Mouse (Mus musculus) stomach, embryonic 15.5 days (tissue): ENCODE measurements around the gene Erc2. TPM values are rescaled to one million over a fixed set of nuclear protein-coding genes. Genes with fewer than 3 reads are reported as not detected.

ENCODE experiments used
- ATAC-seq: fragments of 200-750 bp; cut with Nextera tagmentation; 2 replicates; pipeline ENCODE4 v1.8.0; 2017; ENCODE audit warnings: low read depth, moderate number of reproducible peaks, moderate TSS enrichment; ENCODE audit not compliant: insufficient read depth, low FRiP score
- H3K27ac ChIP-seq: fragments of 300-500 bp; sonication (generic); 2 replicates; pipeline ENCODE4 v1.5.1; 2015; ENCODE audit warnings: mild to moderate bottlenecking, inconsistent platforms
- H3K27me3 ChIP-seq: fragments of 300-500 bp; sonication (generic); replicated peaks from 2 replicates; pipeline ENCODE4 v1.6.1; 2015; ENCODE audit warnings: inconsistent platforms
- H3K36me3 ChIP-seq: fragments of 300-500 bp; sonication (generic); 2 replicates; pipeline ENCODE4 v1.6.1; 2015; ENCODE audit warnings: inconsistent platforms
- H3K4me1 ChIP-seq: fragments of 300-500 bp; sonication (generic); 2 replicates; pipeline ENCODE4 v1.6.1; 2015; ENCODE audit warnings: inconsistent platforms
- H3K4me2 ChIP-seq: fragments of 300-500 bp; sonication (generic); 2 replicates; pipeline ENCODE4 v1.6.1; 2015; ENCODE audit warnings: mild to moderate bottlenecking, inconsistent platforms
- H3K4me3 ChIP-seq: fragments of 300-500 bp; sonication (generic); replicated peaks from 2 replicates; pipeline ENCODE4 v1.5.1; 2015; ENCODE audit warnings: inconsistent platforms
- H3K9ac ChIP-seq: fragments of 300-500 bp; sonication (generic); 2 replicates; pipeline ENCODE4 v1.6.1; 2015; ENCODE audit warnings: inconsistent platforms
- H3K9me3 ChIP-seq: fragments of 300-500 bp; sonication (generic); 2 replicates; pipeline ENCODE4 v1.6.1; 2016; ENCODE audit warnings: inconsistent platforms
- WGBS: fragments of 180-500 bp; shearing (Covaris S2); methylation state at CpG from one replicate; pipeline ENCODE4 v1.1.7; 2015; 5-methylcytosine and 5-hydroxymethylcytosine counted together
- polyA plus RNA-seq: library from polyadenylated mRNA; unstranded; fragments of >200 nt; fragmentation: Nextera tagmentation; extraction: Ambion mirVana; gene quantifications from 2 replicates; pipeline ENCODE4 v1.2.1, GENCODE M21; 2015

The Erc2 gene
- polyA plus RNA-seq, 1 experiment from 2014 or later = 4.8 TPM

DNA sequence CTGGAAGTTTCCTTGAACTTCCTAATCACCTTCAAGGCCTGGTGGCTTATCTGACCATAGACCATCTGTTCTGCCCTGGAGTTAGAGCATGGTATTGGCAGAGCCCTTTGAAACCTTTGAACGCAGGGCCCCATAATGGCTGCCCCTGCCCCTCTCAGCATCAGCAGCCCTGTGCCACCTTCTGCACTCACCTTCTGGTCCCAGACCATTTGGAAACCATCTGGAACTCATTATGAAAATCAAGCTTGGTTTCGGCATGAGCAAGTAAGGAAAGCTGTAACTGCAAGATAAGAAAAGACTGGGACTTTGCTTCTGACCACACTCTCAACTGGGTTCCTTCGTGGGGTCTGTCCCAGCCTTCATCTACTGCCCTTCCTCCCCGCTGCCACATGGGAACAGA lies 796.3 kb downstream of the Erc2 start:
- 79% methylated on average over 4 of the region's 4 CpGs for WGBS
- no peak for ATAC-seq
- no peaks in the 10 kb centered on the region for H3K36me3 ChIP-seq

DNA sequence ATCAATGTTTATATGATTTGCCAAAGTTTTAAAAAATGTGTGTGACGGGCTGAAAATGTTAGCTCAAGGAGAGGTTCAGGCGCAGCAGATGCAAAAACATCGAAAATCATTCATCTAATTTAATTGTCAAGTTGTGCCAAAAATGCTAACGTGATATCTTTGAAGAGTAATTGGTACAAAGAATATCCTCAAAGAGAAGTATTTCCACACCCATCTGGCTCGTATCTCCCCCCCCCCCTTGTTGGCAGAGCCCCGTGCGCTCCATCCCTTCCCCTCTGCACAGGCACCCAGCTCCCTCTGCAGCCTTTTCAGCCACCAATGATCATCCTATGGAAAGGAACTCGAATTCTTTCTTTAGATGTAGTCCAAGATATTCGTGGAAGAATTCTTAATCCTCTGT lies 797.0 kb downstream of the Erc2 start:
- H3K9me3 ChIP-seq = no peaks in the 10 kb centered on the region
- H3K36me3 ChIP-seq = no peaks in the 10 kb centered on the region
- ATAC-seq = no peak
- no peak overlapping the region for H3K27ac ChIP-seq
- no peak overlapping the region for H3K9ac ChIP-seq
- no peaks in the 10 kb centered on the region for H3K27me3 ChIP-seq
- no peak overlapping the region for H3K4me2 ChIP-seq
- 56% methylated on average over 9 of the region's 9 CpGs for WGBS
- H3K4me1 ChIP-seq = peaks cover 4% of the 10 kb centered on the region
- no peak overlapping the region for H3K4me3 ChIP-seq

More for the DNA sequence above, 796.3 kb downstream of the Erc2 start:
- H3K27me3 ChIP-seq = no peaks in the 10 kb centered on the region
- no peaks in the 10 kb centered on the region for H3K9me3 ChIP-seq
- no peak overlapping the region for H3K4me3 ChIP-seq
- no peak overlapping the region for H3K4me2 ChIP-seq
- H3K9ac ChIP-seq = no peak overlapping the region
- H3K4me1 ChIP-seq = peaks cover 4% of the 10 kb centered on the region
- no peak overlapping the region for H3K27ac ChIP-seq

DNA sequence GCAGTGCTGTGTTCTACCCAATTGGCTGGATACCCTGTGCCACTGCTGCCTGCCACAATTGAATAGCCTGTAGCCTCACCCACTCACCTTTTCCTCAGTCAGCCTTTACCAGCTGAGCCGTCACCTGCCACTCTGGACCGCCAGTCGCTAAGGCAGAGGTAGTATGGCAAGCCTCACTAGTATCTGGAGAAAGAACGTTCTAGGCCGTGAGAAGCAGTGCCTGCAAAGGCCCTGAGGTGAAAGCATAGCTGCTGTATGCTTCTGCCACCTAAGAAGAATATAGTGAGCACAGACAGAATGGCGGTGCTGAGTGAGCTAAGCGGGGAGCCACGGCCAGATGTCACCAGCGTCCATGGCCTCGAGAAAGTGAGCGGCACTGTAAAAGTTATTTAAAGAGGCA lies 798.4 kb downstream of the Erc2 start:
- no peak for ATAC-seq
- H3K27ac ChIP-seq = no peak overlapping the region
- WGBS = 82% methylated on average over 11 of the region's 11 CpGs

DNA sequence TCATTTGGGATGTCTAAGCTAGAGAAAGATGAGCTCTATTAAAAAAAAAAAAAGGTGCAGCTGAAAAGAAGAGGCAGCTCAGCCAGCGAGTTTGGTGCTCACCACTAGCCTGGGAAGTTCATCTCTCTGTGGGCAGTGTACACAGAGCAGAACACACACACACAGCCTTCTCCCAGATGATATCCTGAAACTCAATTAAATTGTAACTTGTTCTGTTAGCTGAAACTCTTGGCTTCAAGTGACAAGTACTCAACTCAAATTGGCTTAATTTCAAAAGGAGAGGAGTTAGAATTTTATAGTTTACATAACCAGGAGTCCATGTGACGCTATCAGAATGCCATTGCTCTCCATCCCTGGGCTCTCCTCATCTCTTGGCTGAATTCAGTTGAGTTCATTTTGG lies 804.4 kb downstream of the Erc2 start:
- WGBS = 43% methylated on average over 2 of the region's 2 CpGs
- Histone ChIP-seq H3K36me3 (no peaks in the 10 kb centered on the region), H3K9me3 (no peaks in the 10 kb centered on the region), H3K27ac (no peak overlapping the region), H3K4me1 (no peaks in the 10 kb centered on the region), H3K27me3 (no peaks in the 10 kb centered on the region), H3K9ac (no peak overlapping the region), H3K4me2 (no peak overlapping the region), H3K4me3 (no peak overlapping the region)
- no peak for ATAC-seq

More for the DNA sequence above, 798.4 kb downstream of the Erc2 start:
- H3K36me3 ChIP-seq = no peaks in the 10 kb centered on the region
- H3K9ac ChIP-seq = no peak overlapping the region
- peaks cover 4% of the 10 kb centered on the region for H3K4me1 ChIP-seq
- no peaks in the 10 kb centered on the region for H3K9me3 ChIP-seq
- H3K27me3 ChIP-seq = no peaks in the 10 kb centered on the region
- H3K4me2 ChIP-seq = no peak overlapping the region
- no peak overlapping the region for H3K4me3 ChIP-seq

DNA sequence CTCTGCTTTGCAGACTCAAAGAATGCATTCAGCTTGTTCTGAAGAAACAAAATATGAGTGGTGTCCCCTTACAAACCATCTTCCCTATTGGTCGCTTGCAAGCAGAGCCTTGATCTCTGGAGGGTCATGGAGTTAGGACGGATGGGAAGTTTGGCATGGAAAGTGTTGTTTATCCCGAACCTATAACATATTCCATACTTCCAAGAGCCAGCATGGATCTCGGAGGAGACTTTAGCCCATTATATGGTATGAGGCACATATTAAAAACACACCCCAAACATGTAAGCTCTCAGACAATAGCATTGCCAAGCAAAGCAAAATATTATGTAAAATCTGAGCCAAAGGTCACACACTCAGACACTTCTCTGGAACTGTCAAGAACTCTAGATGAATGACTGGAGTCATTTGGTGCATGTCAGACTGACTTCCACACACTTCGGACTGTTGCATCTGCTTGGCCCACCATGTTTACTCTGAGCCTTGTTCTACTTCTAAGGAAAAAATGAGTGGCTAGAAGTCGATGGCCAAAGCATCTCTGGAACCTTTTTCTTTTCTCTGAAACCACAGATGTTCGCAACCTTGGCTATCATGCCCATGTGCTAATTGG lies 809.6 kb downstream of the Erc2 start:
- H3K9me3 ChIP-seq = no peaks in the 10 kb centered on the region
- no peak overlapping the region for H3K4me3 ChIP-seq
- no peak overlapping the region for H3K27ac ChIP-seq
- no peaks in the 10 kb centered on the region for H3K4me1 ChIP-seq
- WGBS = 64% methylated on average over 7 of the region's 7 CpGs
- no peaks in the 10 kb centered on the region for H3K36me3 ChIP-seq
- no peak overlapping the region for H3K4me2 ChIP-seq
- no peaks in the 10 kb centered on the region for H3K27me3 ChIP-seq
- H3K9ac ChIP-seq = no peak overlapping the region
- ATAC-seq = no peak

- Histone ChIP-seq H3K36me3 (no peaks in the 10 kb centered on the region), H3K27me3 (no peaks in the 10 kb centered on the region), H3K27ac (no peak overlapping the region), H3K4me3 (no peak overlapping the region), H3K4me2 (no peak overlapping the region), H3K9me3 (no peaks in the 10 kb centered on the region), H3K4me1 (no peaks in the 10 kb centered on the region), H3K9ac (no peak overlapping the region)
- no peak for ATAC-seq
- 58% methylated on average over 7 of the region's 7 CpGs for WGBS
These were observed 812.8 kb downstream of the Erc2 start for GRCm38 (mm10) chr14:28434996-28435395.

DNA sequence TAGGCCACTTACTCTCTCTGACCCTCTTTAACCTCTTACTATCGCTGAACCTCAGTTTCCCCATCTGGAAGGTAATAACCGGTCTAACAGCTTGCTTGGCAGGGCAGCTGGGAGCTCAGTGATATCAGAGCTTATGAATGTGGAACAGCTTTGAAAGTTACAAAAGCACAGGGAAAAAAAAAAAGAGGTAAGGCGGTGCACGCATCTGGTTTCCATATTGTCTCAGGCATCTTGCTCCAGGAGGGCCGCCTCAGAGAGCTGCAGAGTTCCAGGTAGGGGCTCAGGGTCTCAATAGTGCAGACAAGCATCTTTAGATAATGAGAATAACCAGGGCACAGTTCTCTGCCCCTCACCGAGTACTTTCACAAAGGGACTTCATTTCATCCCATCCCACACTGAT lies 816.9 kb downstream of the Erc2 start:
- ATAC-seq = no peak
- no peaks in the 10 kb centered on the region for H3K27me3 ChIP-seq
- H3K4me3 ChIP-seq = no peak overlapping the region
- 83% methylated on average over 6 of the region's 6 CpGs for WGBS
- no peaks in the 10 kb centered on the region for H3K9me3 ChIP-seq
- H3K9ac ChIP-seq = no peak overlapping the region
- no peaks in the 10 kb centered on the region for H3K36me3 ChIP-seq
- no peak overlapping the region for H3K4me2 ChIP-seq
- 0 out of 2 replicates have a peak, but pooled peaks cover 3% of the 10 kb centered on the region for H3K4me1 ChIP-seq
- no peak overlapping the region for H3K27ac ChIP-seq

DNA sequence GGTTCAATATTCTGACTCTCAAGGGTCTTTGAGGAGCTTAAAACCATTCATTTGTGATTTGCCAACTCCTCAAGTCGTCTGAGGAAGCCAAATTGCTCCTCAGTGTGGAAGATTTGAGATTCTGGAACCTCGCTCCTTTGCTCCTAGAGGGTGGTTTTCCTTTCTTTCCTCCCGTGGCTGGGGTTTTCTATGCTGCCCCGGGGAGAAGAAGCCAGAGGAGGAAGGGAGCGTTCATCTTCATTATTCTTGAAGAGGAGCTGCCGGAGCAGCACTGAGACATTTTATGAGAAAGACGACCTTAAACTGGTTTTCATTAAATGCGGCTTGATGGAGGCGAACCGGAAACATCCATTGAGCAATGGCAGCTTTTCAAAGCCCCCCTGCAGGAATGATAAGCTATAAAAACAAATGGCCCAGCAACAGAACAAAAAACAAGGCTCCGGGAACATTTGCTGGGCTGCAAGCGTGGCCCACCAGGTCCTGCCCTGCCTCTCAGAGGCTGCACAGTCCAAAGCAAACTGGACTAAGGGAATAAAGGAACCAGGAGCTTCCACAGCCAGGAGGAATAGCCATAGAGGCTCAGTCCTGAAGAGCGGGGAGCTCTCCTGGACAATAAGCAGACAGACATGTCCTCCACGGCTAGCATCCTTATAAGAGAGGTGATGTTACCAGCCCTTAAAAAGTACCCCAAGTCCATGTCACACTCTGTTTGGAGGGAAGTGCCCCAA lies 819.2 kb downstream of the Erc2 start:
- 54% methylated on average over 14 of the region's 14 CpGs for WGBS
- H3K9ac ChIP-seq = no peak overlapping the region
- H3K27ac ChIP-seq = no peak overlapping the region
- ATAC-seq = no peak
- H3K4me2 ChIP-seq = no peak overlapping the region
- H3K9me3 ChIP-seq = no peaks in the 10 kb centered on the region
- H3K36me3 ChIP-seq = no peaks in the 10 kb centered on the region
- H3K4me3 ChIP-seq = no peak overlapping the region
- 0 out of 2 replicates have a peak, but pooled peaks cover 3% of the 10 kb centered on the region for H3K4me1 ChIP-seq
- H3K27me3 ChIP-seq = no peaks in the 10 kb centered on the region

- H3K27ac ChIP-seq = no peak overlapping the region
- no peak overlapping the region for H3K4me3 ChIP-seq
- no peak overlapping the region for H3K9ac ChIP-seq
- no peaks in the 10 kb centered on the region for H3K27me3 ChIP-seq
- 75% methylated on average over 7 of the region's 7 CpGs for WGBS
- no peaks in the 10 kb centered on the region for H3K9me3 ChIP-seq
- H3K36me3 ChIP-seq = no peaks in the 10 kb centered on the region
- no peak for ATAC-seq
- H3K4me1 ChIP-seq = 0 out of 2 replicates have a peak, but pooled peaks cover 3% of the 10 kb centered on the region
- H3K4me2 ChIP-seq = no peak overlapping the region
These were observed 821.2 kb downstream of the Erc2 start for GRCm38 (mm10) chr14:28443254-28443944.

DNA sequence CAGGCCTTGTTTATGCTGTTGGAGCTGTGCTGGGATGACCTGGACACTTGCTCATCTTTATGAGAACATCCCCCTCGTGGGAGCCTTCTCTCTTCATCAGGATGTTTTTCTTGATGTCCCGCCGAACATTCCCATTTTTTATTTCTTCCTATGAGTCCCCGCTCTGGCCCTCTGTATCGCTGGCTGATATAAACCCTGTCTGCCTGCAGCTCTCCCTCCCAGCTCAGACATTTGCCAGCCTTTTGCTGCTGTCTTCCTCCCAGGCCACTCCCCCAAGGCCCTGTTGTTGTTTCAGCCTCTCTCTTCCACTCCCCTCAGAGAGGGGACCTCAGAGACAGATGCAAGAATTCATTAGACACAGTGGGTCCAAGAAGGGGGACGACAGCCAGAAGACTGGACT lies 823.5 kb downstream of the Erc2 start:
- 60% methylated on average over 6 of the region's 6 CpGs for WGBS
- ATAC-seq = no peak

GRCm38 (mm10) chr14:28451771-28452170 lies 829.5 kb downstream of the Erc2 start:
- H3K4me3 ChIP-seq = no peak overlapping the region
- no peaks in the 10 kb centered on the region for H3K36me3 ChIP-seq
- H3K4me2 ChIP-seq = no peak overlapping the region
- no peak overlapping the region for H3K9ac ChIP-seq
- ATAC-seq = no peak
- H3K4me1 ChIP-seq = peaks cover 3% of the 10 kb centered on the region; the same call in 1 of the 2 replicates
- 64% methylated on average over 9 of the region's 9 CpGs for WGBS
- no peak overlapping the region for H3K27ac ChIP-seq
- H3K27me3 ChIP-seq = no peaks in the 10 kb centered on the region
- no peaks in the 10 kb centered on the region for H3K9me3 ChIP-seq

More for the DNA sequence above, 823.5 kb downstream of the Erc2 start:
- Histone ChIP-seq H3K4me1 (peaks cover 3% of the 10 kb centered on the region; the same call in 1 of the 2 replicates), H3K9me3 (no peaks in the 10 kb centered on the region), H3K4me3 (no peak overlapping the region), H3K27ac (no peak overlapping the region), H3K36me3 (no peaks in the 10 kb centered on the region), H3K9ac (no peak overlapping the region), H3K27me3 (no peaks in the 10 kb centered on the region), H3K4me2 (no peak overlapping the region)
